Mouse (Mus musculus): Measurements from ENCODE around the gene Zscan2. TPM values are rescaled to one million over a fixed set of nuclear protein-coding genes. Genes with fewer than 3 reads are reported as not detected.

The Zscan2 gene
- total RNA-seq, 2 experiments from 2014 or later: 20.3 to 21.3 TPM

- no peak for DNase-seq
- intact Hi-C loops (cut with DNase I): no loop called here
Measured at GRCm38 (mm10) chr7:80917916-80918465, 57.3 kb downstream of the Zscan2 start.

GRCm38 (mm10) chr7:80918982-80919646 lies 58.4 kb downstream of the Zscan2 start:
- no peak for DNase-seq
- intact Hi-C loops (cut with DNase I): no loop called here

- intact Hi-C loops (cut with DNase I): no loop called here
- no peak for DNase-seq
Measured at GRCm38 (mm10) chr7:80919647-80920008, 58.9 kb downstream of the Zscan2 start.

- DNase-seq: no peak
- intact Hi-C loops (cut with DNase I): no loop called here
Measured at GRCm38 (mm10) chr7:80923165-80923564, 62.4 kb downstream of the Zscan2 start.

Other genes starting within 250 kb of the Zscan2 start
- gene Crtc3, start 172.0 kb upstream of the Zscan2 start, total RNA-seq (2021): 10 to 100 TPM; 28.5 to 32.1 TPM
- gene Iqgap1, start 34.9 kb upstream of the Zscan2 start, total RNA-seq (2021): 10 to 100 TPM; 40.9 to 43.2 TPM
- 10 to 100 TPM; 29.6 to 36.7 TPM for gene Wdr73, start 40.3 kb downstream of the Zscan2 start, total RNA-seq (2021)
- 1 to 10 TPM; 8.4 to 9.0 TPM for gene Nmb, start 44.2 kb downstream of the Zscan2 start, total RNA-seq (2021)
- 10 to 100 TPM; 67.7 to 78.6 TPM for gene Sec11a, start 86.9 kb downstream of the Zscan2 start, total RNA-seq (2021)
- 10 to 100 TPM; 25.7 to 26.8 TPM for gene Zfp592, start 132.8 kb downstream of the Zscan2 start, total RNA-seq (2021)
- under 1 TPM; 0.58 to 0.62 TPM for gene Alpk3, start 196.7 kb downstream of the Zscan2 start, total RNA-seq (2021)

All from left cerebral cortex, postnatal 4 days (tissue).